Mouse (Mus musculus) stomach, postnatal 0 days (tissue): ENCODE data around the gene Ddx19a.

ENCODE experiments used
- CTCF ChIP-seq: IDR thresholded peaks from 2 replicates; pipeline ENCODE4 v1.5.1; 2016; ENCODE audit warnings: antibody characterized with exemption, low read depth, mild to moderate bottlenecking, moderate library complexity
- EP300 ChIP-seq: optimal IDR thresholded peaks from 2 replicates; pipeline ENCODE3; 2016; ENCODE audit warnings: antibody characterized with exemption

DNA sequence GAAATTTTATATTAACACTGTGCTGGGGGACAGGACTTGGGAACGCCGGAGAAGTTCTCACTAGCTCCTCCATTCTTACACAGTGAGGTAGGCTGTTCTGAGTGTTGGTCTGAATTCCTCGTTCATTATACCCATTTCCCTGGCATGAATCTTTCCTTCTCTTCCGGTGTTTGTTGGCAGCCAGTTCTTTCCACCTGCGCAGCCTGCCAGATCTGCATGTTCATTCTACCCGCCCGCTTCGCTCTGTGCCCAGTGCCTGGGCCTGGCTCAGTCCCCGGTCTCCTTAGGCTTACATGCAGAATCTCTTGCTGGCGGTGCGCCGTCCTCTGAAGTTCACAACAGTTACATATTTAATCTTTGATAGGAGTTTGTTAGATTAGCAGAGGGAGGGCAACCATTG is 61.4 kb downstream of the Ddx19a start:
- TF ChIP-seq CTCF (no peak), EP300 (no peak)
